Mouse (Mus musculus): ENCODE measurements at regions not wholly inside any gene's neighbourhood (a gene's known extent, or its start where the extent isn't known, plus 50 kb on each side); places are given as distances from the start of the nearest gene placed in this dataset.

- Histone ChIP-seq H3K27ac (ENCODE audit: low read length) (no peak overlapping the region), H3K36me3 (ENCODE audit: control insufficient read depth, insufficient read depth, low read length) (no peaks in the 10 kb centered on the region), H3K4me3 (ENCODE audit: low read length) (no peak overlapping the region), H3K4me1 (replicated peaks; ENCODE audit: control insufficient read depth, insufficient read depth, low read length) (no peaks in the 10 kb centered on the region), H3K9ac (ENCODE audit: low read length) (no peak overlapping the region), H3K4me2 (ENCODE audit: low read depth, low read length) (no peak overlapping the region), H3K9me3 (ENCODE audit: control insufficient read depth, low read length) (no peaks in the 10 kb centered on the region), H3K27me3 (ENCODE audit: control insufficient read depth, insufficient read depth, low read depth, low read length) (no peaks in the 10 kb centered on the region)
- WGBS = 61% methylated on average over 1 of the region's 1 CpGs
- ATAC-seq (ENCODE audit: low read depth) = no peak
These were observed 297.4 kb downstream of the Kcnj2 start for GRCm38 (mm10) chr11:111363363-111363762.

- H3K36me3 ChIP-seq (ENCODE audit: control insufficient read depth, insufficient read depth, low read length) = no peaks in the 10 kb centered on the region
- H3K9me3 ChIP-seq (ENCODE audit: control insufficient read depth, low read length) = no peaks in the 10 kb centered on the region
- peak; percentile 66; the same call in 1 of the 2 replicates for ATAC-seq (ENCODE audit: low read depth)
- no peak overlapping the region for H3K9ac ChIP-seq (ENCODE audit: low read length)
- WGBS = 34% methylated on average over 4 of the region's 4 CpGs
- no peak overlapping the region for H3K4me2 ChIP-seq (ENCODE audit: low read depth, low read length)
- no peaks in the 10 kb centered on the region for H3K27me3 ChIP-seq (ENCODE audit: control insufficient read depth, insufficient read depth, low read depth, low read length)
- no peak overlapping the region for H3K27ac ChIP-seq (ENCODE audit: low read length)
- H3K4me1 ChIP-seq (replicated peaks; ENCODE audit: control insufficient read depth, insufficient read depth, low read length) = no peaks in the 10 kb centered on the region
- no peak overlapping the region for H3K4me3 ChIP-seq (ENCODE audit: low read length)
These were observed 311.2 kb downstream of the Kcnj2 start for GRCm38 (mm10) chr11:111377165-111377564.

- Histone ChIP-seq H3K9me3 (ENCODE audit: control insufficient read depth, low read length) (no peaks in the 10 kb centered on the region), H3K4me3 (ENCODE audit: low read length) (no peak overlapping the region), H3K27me3 (ENCODE audit: control insufficient read depth, insufficient read depth, low read depth, low read length) (no peaks in the 10 kb centered on the region), H3K4me1 (replicated peaks; ENCODE audit: control insufficient read depth, insufficient read depth, low read length) (no peaks in the 10 kb centered on the region), H3K36me3 (ENCODE audit: control insufficient read depth, insufficient read depth, low read length) (no peaks in the 10 kb centered on the region), H3K27ac (ENCODE audit: low read length) (no peak overlapping the region), H3K4me2 (ENCODE audit: low read depth, low read length) (no peak overlapping the region), H3K9ac (ENCODE audit: low read length) (no peak overlapping the region)
- 77% methylated on average over 3 of the region's 3 CpGs for WGBS
- ATAC-seq (ENCODE audit: low read depth) = no peak
These were observed 313.9 kb downstream of the Kcnj2 start for GRCm38 (mm10) chr11:111379842-111380241.

- H3K27ac ChIP-seq (ENCODE audit: low read length) = no peak overlapping the region
- no peaks in the 10 kb centered on the region for H3K9me3 ChIP-seq (ENCODE audit: control insufficient read depth, low read length)
- no peak overlapping the region for H3K4me2 ChIP-seq (ENCODE audit: low read depth, low read length)
- no peak for ATAC-seq (ENCODE audit: low read depth)
- no peak overlapping the region for H3K4me3 ChIP-seq (ENCODE audit: low read length)
- no peaks in the 10 kb centered on the region for H3K4me1 ChIP-seq (replicated peaks; ENCODE audit: control insufficient read depth, insufficient read depth, low read length)
- no peaks in the 10 kb centered on the region for H3K27me3 ChIP-seq (ENCODE audit: control insufficient read depth, insufficient read depth, low read depth, low read length)
- no peaks in the 10 kb centered on the region for H3K36me3 ChIP-seq (ENCODE audit: control insufficient read depth, insufficient read depth, low read length)
- WGBS = 84% methylated on average over 1 of the region's 1 CpGs
- H3K9ac ChIP-seq (ENCODE audit: low read length) = no peak overlapping the region
These were observed 332.7 kb downstream of the Kcnj2 start for GRCm38 (mm10) chr11:111398706-111399105.

GRCm38 (mm10) chr11:111409266-111409665 is 343.3 kb downstream of the Kcnj2 start:
- Histone ChIP-seq H3K4me1 (replicated peaks; ENCODE audit: control insufficient read depth, insufficient read depth, low read length) (no peaks in the 10 kb centered on the region), H3K4me3 (ENCODE audit: low read length) (no peak overlapping the region), H3K9me3 (ENCODE audit: control insufficient read depth, low read length) (no peaks in the 10 kb centered on the region), H3K27ac (ENCODE audit: low read length) (no peak overlapping the region), H3K9ac (ENCODE audit: low read length) (no peak overlapping the region), H3K4me2 (ENCODE audit: low read depth, low read length) (no peak overlapping the region), H3K36me3 (ENCODE audit: control insufficient read depth, insufficient read depth, low read length) (no peaks in the 10 kb centered on the region), H3K27me3 (ENCODE audit: control insufficient read depth, insufficient read depth, low read depth, low read length) (no peaks in the 10 kb centered on the region)
- no peak for ATAC-seq (ENCODE audit: low read depth)
- 78% methylated on average over 2 of the region's 2 CpGs for WGBS

- Histone ChIP-seq H3K36me3 (ENCODE audit: control insufficient read depth, insufficient read depth, low read length) (no peaks in the 10 kb centered on the region), H3K4me1 (replicated peaks; ENCODE audit: control insufficient read depth, insufficient read depth, low read length) (peaks cover 5% of the 10 kb centered on the region; the same call in 1 of the 2 replicates), H3K27me3 (ENCODE audit: control insufficient read depth, insufficient read depth, low read depth, low read length) (no peaks in the 10 kb centered on the region), H3K4me3 (ENCODE audit: low read length) (no peak overlapping the region), H3K4me2 (ENCODE audit: low read depth, low read length) (no peak overlapping the region), H3K27ac (ENCODE audit: low read length) (no peak overlapping the region), H3K9me3 (ENCODE audit: control insufficient read depth, low read length) (no peaks in the 10 kb centered on the region), H3K9ac (ENCODE audit: low read length) (no peak overlapping the region)
- 48% methylated on average over 4 of the region's 4 CpGs for WGBS
- no peak; the same call in 1 of the 2 replicates for ATAC-seq (ENCODE audit: low read depth)
These were observed 358.9 kb downstream of the Kcnj2 start for GRCm38 (mm10) chr11:111424871-111425270.

- WGBS = 16% methylated on average over 4 of the region's 4 CpGs
These were observed 360.8 kb downstream of the Kcnj2 start for GRCm38 (mm10) chr11:111426715-111427114.

GRCm38 (mm10) chr11:111442257-111442656 is 376.3 kb downstream of the Kcnj2 start:
- Histone ChIP-seq H3K4me2 (ENCODE audit: low read depth, low read length) (no peak overlapping the region), H3K9ac (ENCODE audit: low read length) (no peak overlapping the region), H3K4me1 (replicated peaks; ENCODE audit: control insufficient read depth, insufficient read depth, low read length) (no peaks in the 10 kb centered on the region), H3K27ac (ENCODE audit: low read length) (no peak overlapping the region), H3K36me3 (ENCODE audit: control insufficient read depth, insufficient read depth, low read length) (no peaks in the 10 kb centered on the region), H3K27me3 (ENCODE audit: control insufficient read depth, insufficient read depth, low read depth, low read length) (no peaks in the 10 kb centered on the region), H3K4me3 (ENCODE audit: low read length) (no peak overlapping the region), H3K9me3 (ENCODE audit: control insufficient read depth, low read length) (no peaks in the 10 kb centered on the region)
- ATAC-seq (ENCODE audit: low read depth) = no peak

More at GRCm38 (mm10) chr11:111426715-111427114, 360.8 kb downstream of the Kcnj2 start:
- H3K4me1 ChIP-seq (replicated peaks; ENCODE audit: control insufficient read depth, insufficient read depth, low read length) = peaks cover 5% of the 10 kb centered on the region; the same call in 1 of the 2 replicates
- H3K4me3 ChIP-seq (ENCODE audit: low read length) = no peak overlapping the region
- no peak overlapping the region for H3K9ac ChIP-seq (ENCODE audit: low read length)
- no peaks in the 10 kb centered on the region for H3K36me3 ChIP-seq (ENCODE audit: control insufficient read depth, insufficient read depth, low read length)
- H3K4me2 ChIP-seq (ENCODE audit: low read depth, low read length) = no peak overlapping the region
- no peaks in the 10 kb centered on the region for H3K27me3 ChIP-seq (ENCODE audit: control insufficient read depth, insufficient read depth, low read depth, low read length)
- no peaks in the 10 kb centered on the region for H3K9me3 ChIP-seq (ENCODE audit: control insufficient read depth, low read length)
- H3K27ac ChIP-seq (ENCODE audit: low read length) = no peak overlapping the region
- peak; percentile 75; the same call in 1 of the 2 replicates for ATAC-seq (ENCODE audit: low read depth)

GRCm38 (mm10) chr11:111443381-111443780 is 377.4 kb downstream of the Kcnj2 start:
- H3K4me1 ChIP-seq (replicated peaks; ENCODE audit: control insufficient read depth, insufficient read depth, low read length) = no peaks in the 10 kb centered on the region
- H3K36me3 ChIP-seq (ENCODE audit: control insufficient read depth, insufficient read depth, low read length) = no peaks in the 10 kb centered on the region
- no peak overlapping the region for H3K27ac ChIP-seq (ENCODE audit: low read length)
- ATAC-seq (ENCODE audit: low read depth) = no peak
- no peak overlapping the region for H3K4me2 ChIP-seq (ENCODE audit: low read depth, low read length)
- 69% methylated on average over 1 of the region's 1 CpGs for WGBS
- H3K4me3 ChIP-seq (ENCODE audit: low read length) = no peak overlapping the region
- no peaks in the 10 kb centered on the region for H3K9me3 ChIP-seq (ENCODE audit: control insufficient read depth, low read length)
- H3K9ac ChIP-seq (ENCODE audit: low read length) = no peak overlapping the region
- H3K27me3 ChIP-seq (ENCODE audit: control insufficient read depth, insufficient read depth, low read depth, low read length) = no peaks in the 10 kb centered on the region

GRCm38 (mm10) chr11:111444791-111445190 is 378.8 kb downstream of the Kcnj2 start:
- Histone ChIP-seq H3K4me2 (ENCODE audit: low read depth, low read length) (no peak overlapping the region), H3K9me3 (ENCODE audit: control insufficient read depth, low read length) (no peaks in the 10 kb centered on the region), H3K27me3 (ENCODE audit: control insufficient read depth, insufficient read depth, low read depth, low read length) (no peaks in the 10 kb centered on the region), H3K27ac (ENCODE audit: low read length) (no peak overlapping the region), H3K9ac (ENCODE audit: low read length) (no peak overlapping the region), H3K36me3 (ENCODE audit: control insufficient read depth, insufficient read depth, low read length) (no peaks in the 10 kb centered on the region), H3K4me1 (replicated peaks; ENCODE audit: control insufficient read depth, insufficient read depth, low read length) (no peaks in the 10 kb centered on the region), H3K4me3 (ENCODE audit: low read length) (no peak overlapping the region)
- 54% methylated on average over 4 of the region's 4 CpGs for WGBS
- no peak for ATAC-seq (ENCODE audit: low read depth)
